Mouse (Mus musculus) midbrain, embryonic 15.5 days (tissue): Measurements from ENCODE around the gene Card14. TPM values are rescaled to one million over a fixed set of nuclear protein-coding genes. Genes with fewer than 3 reads are reported as not detected.

Source experiments
- ATAC-seq: fragments of 200-750 bp; cut with Nextera tagmentation; replicated peaks from 2 replicates; pipeline ENCODE4 v1.8.0; 2017; ENCODE audit warnings: moderate TSS enrichment
- H3K27ac ChIP-seq: fragments of 300-500 bp; sonication (generic); 2 replicates; pipeline ENCODE4 v1.5.1; 2015; ENCODE audit warnings: mild to moderate bottlenecking, inconsistent platforms
- H3K27me3 ChIP-seq: fragments of 300-500 bp; sonication (generic); replicated peaks from 2 replicates; pipeline ENCODE4 v1.6.1; 2015; ENCODE audit warnings: inconsistent platforms
- H3K36me3 ChIP-seq: fragments of 300-500 bp; sonication (generic); replicated peaks from 2 replicates; pipeline ENCODE4 v1.6.1; 2015; ENCODE audit warnings: inconsistent platforms
- H3K4me1 ChIP-seq: fragments of 300-500 bp; sonication (generic); 2 replicates; pipeline ENCODE4 v1.6.1; 2015; ENCODE audit warnings: inconsistent platforms
- H3K4me2 ChIP-seq: fragments of 300-500 bp; sonication (generic); 2 replicates; pipeline ENCODE4 v1.6.1; 2015; ENCODE audit warnings: inconsistent platforms, mild to moderate bottlenecking, moderate library complexity
- H3K4me3 ChIP-seq: fragments of 300-500 bp; sonication (generic); 2 replicates; pipeline ENCODE4 v1.5.1; 2015; ENCODE audit warnings: mild to moderate bottlenecking, inconsistent platforms
- H3K9ac ChIP-seq: fragments of 300-500 bp; sonication (generic); 2 replicates; pipeline ENCODE4 v1.6.1; 2015; ENCODE audit warnings: mild to moderate bottlenecking, inconsistent platforms
- H3K9me3 ChIP-seq: fragments of 300-500 bp; sonication (generic); 2 replicates; pipeline ENCODE4 v1.6.1; 2016; ENCODE audit warnings: inconsistent platforms
- WGBS: fragments of 180-500 bp; shearing (Covaris S2); methylation state at CpG from one replicate; pipeline ENCODE4 v1.1.7; 2015; ENCODE audit warnings: mixed read lengths; 5-methylcytosine and 5-hydroxymethylcytosine counted together
- polyA plus RNA-seq: library from polyadenylated mRNA; unstranded; fragments of >200 nt; fragmentation: Nextera tagmentation; extraction: Ambion mirVana; gene quantifications from 2 replicates; pipeline ENCODE4 v1.2.1, GENCODE M21; 2015

The Card14 gene
- polyA plus RNA-seq, 1 experiment from 2014 or later = 0.34 TPM

DNA sequence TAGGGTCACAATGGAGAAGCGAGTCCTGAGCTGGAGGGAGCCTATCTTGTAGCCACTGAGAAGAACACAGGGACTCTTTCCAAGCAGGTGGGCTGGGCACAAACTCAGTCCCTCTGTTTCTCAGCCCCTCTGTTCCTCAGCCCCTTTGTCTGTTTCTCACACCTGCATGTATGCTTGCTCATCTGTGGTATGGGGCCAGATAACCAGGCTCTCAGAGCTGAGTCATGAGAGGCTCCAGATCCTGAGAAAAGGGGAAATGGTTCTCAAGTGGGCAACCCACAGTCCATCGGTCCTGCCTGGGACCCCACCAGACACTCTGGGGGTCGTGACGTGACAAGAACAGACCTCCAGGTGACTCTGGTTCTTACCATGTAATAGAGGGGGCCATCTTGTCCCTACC is 39.6 kb downstream of the Card14 start:
- H3K4me2 ChIP-seq = no peak overlapping the region
- no peaks in the 10 kb centered on the region for H3K27me3 ChIP-seq
- no peak for ATAC-seq
- no peaks in the 10 kb centered on the region for H3K36me3 ChIP-seq
- WGBS = 85% methylated on average over 4 of the region's 4 CpGs
- H3K4me3 ChIP-seq = no peak overlapping the region
- no peaks in the 10 kb centered on the region for H3K9me3 ChIP-seq
- no peak overlapping the region for H3K27ac ChIP-seq
- no peaks in the 10 kb centered on the region for H3K4me1 ChIP-seq
- no peak overlapping the region for H3K9ac ChIP-seq

DNA sequence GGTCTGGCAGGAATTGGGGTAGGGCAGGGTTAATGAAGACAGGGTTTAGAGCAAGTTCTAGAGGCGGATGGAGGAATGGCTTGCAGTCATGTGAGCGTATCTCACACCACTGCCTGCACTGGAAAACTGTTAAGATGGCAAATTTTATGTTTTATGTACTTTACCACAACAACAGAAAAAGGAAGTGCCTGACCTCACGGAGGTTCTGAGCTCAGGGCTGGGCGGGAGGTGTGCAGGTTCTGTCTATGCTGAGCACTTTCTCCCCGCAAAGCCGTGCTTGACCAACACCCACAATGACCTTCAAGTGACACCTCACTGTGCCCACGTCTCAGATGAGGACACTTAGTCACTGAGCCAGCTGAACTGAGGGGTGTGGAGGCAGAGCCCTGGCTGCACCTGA is 44.5 kb downstream of the Card14 start:
- 80% methylated on average over 7 of the region's 7 CpGs for WGBS
- no peaks in the 10 kb centered on the region for H3K9me3 ChIP-seq
- H3K27me3 ChIP-seq = no peaks in the 10 kb centered on the region
- no peak overlapping the region for H3K4me3 ChIP-seq
- H3K9ac ChIP-seq = no peak overlapping the region
- no peak overlapping the region for H3K4me2 ChIP-seq
- no peaks in the 10 kb centered on the region for H3K36me3 ChIP-seq
- H3K4me1 ChIP-seq = peaks cover 12% of the 10 kb centered on the region
- H3K27ac ChIP-seq = no peak overlapping the region
- no peak for ATAC-seq

DNA sequence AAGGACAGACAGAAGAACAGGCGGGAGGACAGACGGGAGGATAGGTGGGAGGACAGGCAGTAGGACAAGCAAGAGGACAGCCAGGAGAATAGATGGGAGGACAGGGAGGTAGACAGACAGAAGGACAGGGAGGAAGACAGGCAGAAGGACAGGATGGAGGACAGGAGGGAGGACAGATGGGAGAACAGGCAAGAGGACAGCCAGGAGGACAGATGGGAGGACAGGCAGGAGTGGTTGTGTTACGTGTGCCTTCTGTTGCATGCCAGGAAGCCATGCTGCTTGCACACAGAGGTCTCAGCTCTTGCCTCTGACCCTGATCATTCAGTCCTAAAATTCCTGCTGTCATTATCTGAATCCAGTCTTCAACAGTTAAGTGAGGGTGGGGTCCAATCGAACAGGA is 46.4 kb downstream of the Card14 start:
- no peak for ATAC-seq
- no peaks in the 10 kb centered on the region for H3K9me3 ChIP-seq
- WGBS = 84% methylated on average over 4 of the region's 4 CpGs
- H3K4me2 ChIP-seq = no peak overlapping the region
- H3K4me3 ChIP-seq = no peak overlapping the region
- no peaks in the 10 kb centered on the region for H3K36me3 ChIP-seq
- no peak overlapping the region for H3K27ac ChIP-seq
- no peaks in the 10 kb centered on the region for H3K27me3 ChIP-seq
- H3K9ac ChIP-seq = no peak overlapping the region
- peaks cover 12% of the 10 kb centered on the region for H3K4me1 ChIP-seq

DNA sequence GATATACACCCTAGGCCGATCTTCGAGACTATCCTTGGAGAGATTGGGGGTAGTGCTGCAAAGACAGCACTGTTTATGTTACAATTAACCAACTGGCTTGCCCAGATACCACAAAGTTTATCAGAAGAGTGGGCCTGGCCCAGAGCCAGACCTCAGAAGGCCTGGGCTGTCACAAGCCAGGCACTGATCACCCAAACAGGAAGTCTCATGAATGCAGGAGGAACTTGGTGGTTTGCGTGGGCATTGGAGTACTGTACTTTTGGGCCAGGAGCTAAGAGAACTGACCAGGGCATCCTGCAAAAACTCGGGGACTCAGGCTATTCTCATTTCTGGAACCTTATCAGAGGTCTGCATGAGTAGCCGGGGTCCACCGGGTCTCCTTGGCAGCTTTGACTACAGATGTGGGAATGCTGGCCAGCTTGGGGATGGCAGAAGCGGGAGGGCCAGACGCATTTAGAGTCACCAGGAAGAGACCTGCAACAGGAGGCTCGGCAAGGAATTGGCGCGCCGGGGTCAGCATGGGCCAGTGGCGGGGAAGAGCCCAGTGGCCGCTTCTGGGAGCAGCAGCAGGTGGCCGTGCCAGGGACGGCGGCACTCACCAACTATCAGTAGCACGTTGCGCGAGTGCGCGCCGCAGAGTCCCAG is 47.4 kb downstream of the Card14 start:
- Histone ChIP-seq H3K36me3 (no peaks in the 10 kb centered on the region), H3K9ac (peak overlapping the region; percentile 64), H3K9me3 (no peaks in the 10 kb centered on the region), H3K4me1 (peaks cover 12% of the 10 kb centered on the region), H3K4me2 (peak overlapping the region; percentile 93), H3K27ac (peak overlapping the region; percentile 65), H3K4me3 (peak overlapping the region; percentile 71), H3K27me3 (no peaks in the 10 kb centered on the region)
- WGBS = 9% methylated on average over 23 of the region's 23 CpGs
- ATAC-seq = no peak; the same call in 1 of the 2 replicates

DNA sequence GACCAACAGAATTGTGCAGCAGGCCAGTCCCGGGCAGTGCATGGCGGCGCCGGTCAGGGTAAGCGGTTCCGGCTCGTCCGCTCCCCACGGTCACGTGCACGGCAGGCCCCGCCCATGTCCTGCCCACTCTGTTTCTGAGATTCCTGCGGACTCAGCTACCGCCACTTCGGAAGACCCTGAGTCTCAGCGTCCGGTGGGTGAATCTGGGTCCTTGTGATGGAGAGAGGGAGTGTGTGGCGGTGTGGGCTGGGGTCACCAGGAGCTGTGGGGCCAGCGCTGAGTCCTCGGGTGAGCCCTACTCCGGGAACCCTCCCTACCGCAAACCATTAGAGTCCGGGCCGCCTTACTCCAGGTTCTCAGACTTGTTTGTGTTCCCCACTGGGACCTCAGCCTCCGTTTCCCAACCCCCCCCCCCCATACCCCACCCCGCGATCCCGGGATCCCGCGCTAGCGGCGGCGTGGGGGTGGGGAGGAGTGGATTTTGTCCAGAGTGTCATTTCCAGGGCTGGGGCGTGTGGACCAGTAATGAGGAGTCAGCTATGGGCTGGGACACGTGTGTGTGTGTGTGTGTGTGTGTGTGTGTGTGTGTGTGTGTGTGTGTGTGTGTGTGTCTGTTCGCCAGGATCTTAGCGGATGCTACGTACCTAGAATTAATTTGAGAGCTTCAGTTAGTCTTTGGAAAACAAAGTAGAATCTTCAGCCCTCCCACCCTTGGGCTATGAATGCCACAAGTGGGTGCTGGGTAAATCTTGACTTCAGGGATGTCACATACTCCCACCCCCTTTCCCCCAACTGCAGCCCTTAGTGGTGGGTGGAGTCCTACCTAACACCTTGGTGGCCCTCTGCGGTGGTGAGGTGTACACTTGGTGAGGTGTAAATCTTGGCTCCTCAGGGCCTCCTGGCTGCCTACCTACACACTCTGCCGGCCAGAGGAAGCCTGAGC is 48.1 kb downstream of the Card14 start, which contains the start of the genes Sgsh and Slc26a11:
Sgsh (minus strand) TSS at position 94 of the 943 bp plus-strand sequence.
Slc26a11 (plus strand) TSS at position 115 of the 943 bp plus-strand sequence.
- no peaks in the 10 kb centered on the region for H3K27me3 ChIP-seq
- no peaks in the 10 kb centered on the region for H3K9me3 ChIP-seq
- peak within 1 kb of the TSS; percentile 64 for H3K9ac ChIP-seq
- ATAC-seq = peak; percentile 95
- H3K27ac ChIP-seq = peak within 1 kb of the TSS; percentile 65
- WGBS = 1% methylated on average over 40 of the region's 40 CpGs
- peak within 1 kb of the TSS; percentile 71 for H3K4me3 ChIP-seq
- peaks cover 12% of the 10 kb centered on the region for H3K4me1 ChIP-seq
- H3K4me2 ChIP-seq = peak within 1 kb of the TSS; percentile 93
- H3K36me3 ChIP-seq = no peaks in the 10 kb centered on the region

DNA sequence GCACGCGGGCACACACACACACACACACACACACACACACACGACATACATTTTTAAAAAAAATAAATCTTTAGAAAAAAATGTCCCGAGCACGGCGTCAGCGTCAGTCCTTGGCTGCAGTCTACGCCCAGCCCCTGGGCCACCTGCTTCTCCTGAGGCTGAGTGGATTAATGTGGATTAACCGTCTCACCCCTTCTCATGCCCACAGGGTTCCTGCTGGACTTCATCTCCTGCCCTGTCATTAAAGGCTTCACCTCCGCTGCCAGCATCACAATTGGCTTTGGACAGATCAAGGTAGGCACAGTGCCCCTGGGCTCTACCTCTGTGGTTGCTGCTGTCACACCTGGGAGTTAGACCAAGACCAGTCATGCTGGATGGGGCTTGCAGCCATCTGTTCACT is 51.5 kb downstream of the Card14 start:
- Histone ChIP-seq H3K4me1 (peaks cover 22% of the 10 kb centered on the region), H3K36me3 (no peaks in the 10 kb centered on the region), H3K27ac (no peak overlapping the region), H3K27me3 (no peaks in the 10 kb centered on the region), H3K9me3 (no peaks in the 10 kb centered on the region), H3K4me2 (no peak overlapping the region), H3K9ac (no peak overlapping the region), H3K4me3 (no peak overlapping the region)
- WGBS = 83% methylated on average over 10 of the region's 10 CpGs
- no peak for ATAC-seq

DNA sequence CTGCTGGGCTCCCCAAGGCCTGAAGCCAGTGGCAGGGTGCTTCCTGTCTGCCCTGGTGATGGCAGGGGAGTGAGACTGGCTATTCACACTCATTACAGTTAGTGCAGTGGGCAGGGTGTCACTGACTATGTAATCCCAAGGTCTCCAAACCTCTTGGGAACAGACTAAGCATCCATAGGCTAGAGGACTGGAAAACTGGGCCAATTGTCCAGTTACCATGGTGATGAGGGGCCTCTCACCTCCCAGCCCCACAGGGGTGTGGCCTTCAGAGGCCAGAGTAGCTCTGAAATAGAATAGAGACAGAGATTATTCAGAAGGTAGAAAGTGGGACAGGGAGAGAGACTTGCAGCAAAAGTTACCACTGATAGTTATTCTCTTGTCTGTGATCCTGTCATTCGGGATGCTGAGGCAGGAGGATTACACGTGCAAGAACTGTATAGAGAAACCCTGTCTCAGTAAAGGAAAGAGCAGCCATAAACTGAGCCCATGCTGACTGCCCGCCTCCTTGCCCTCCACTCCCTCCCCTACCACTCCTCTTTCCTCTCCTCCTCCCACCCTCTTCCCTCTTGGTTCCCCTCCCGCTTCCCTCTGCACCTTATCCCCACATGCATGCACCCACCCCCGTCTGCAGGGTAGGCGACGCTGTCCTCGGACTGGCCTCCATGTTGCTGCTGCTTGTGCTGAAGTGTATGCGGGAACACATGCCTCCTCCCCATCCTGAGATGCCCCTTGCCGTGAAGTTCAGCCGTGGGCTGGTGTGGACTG is 55.4 kb downstream of the Card14 start:
- Histone ChIP-seq H3K27ac (0 out of 2 replicates have a peak overlapping the region, but pooled peaks have one; percentile 38), H3K4me1 (peaks cover 10% of the 10 kb centered on the region), H3K27me3 (no peaks in the 10 kb centered on the region), H3K4me2 (peak overlapping the region; percentile 47), H3K4me3 (peak overlapping the region; percentile 29), H3K9ac (peak overlapping the region; percentile 27; the same call in 1 of the 2 replicates), H3K36me3 (no peaks in the 10 kb centered on the region), H3K9me3 (no peaks in the 10 kb centered on the region)
- 20% methylated on average over 11 of the region's 11 CpGs for WGBS
- ATAC-seq = peak; percentile 50

DNA sequence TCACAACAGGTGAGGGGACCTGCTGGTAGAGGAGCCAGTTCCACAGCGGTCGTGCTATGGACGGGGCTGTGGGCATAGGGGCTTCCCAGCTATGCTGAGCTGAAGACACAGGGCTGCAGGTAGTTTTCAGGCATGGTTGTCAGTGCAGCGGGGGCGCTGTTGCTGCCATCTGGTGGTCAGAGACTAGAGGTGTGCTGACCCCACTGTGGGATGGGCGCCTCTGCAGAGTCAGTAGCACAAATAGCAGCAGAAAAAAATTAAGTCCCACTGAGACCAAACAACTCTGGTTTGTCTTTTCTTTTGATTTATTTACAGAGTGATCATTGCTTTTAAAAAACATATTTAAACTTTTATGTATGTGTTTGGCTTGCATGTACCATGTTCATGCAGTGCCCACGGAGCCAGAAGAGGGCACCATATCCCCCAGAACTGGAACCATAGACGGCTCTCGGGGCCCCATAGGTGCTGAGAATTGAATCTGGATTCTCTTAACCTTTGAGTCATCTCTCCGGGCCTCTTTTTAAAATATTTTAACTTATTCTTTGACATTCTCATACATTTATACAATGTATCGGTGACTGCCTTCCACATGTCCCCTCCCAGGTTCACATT is 56.1 kb downstream of the Card14 start:
- peak overlapping the region; percentile 27; the same call in 1 of the 2 replicates for H3K9ac ChIP-seq

DNA sequence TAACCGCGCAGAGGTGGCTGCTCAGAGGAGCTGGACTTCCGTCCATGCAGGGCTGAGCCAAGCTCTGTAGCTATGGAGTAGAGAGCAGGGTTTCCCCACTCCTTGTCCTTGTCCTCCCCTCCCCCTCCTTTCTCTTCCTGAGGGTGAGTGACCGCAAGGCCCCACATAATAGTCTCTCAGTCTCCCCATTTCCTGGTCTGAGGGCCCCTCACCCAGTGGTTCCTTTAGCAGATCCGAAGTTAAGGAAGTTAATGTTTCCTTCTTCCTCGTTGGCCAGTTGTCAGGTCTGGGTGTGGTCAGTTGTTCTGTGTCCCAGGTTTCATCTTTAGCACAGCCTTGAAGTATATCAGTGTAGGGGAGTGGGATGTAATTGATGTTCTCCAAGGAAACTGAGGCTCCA is 67.9 kb downstream of the Card14 start:
- no peak overlapping the region for H3K9ac ChIP-seq
- H3K9me3 ChIP-seq = no peaks in the 10 kb centered on the region
- H3K36me3 ChIP-seq = no peaks in the 10 kb centered on the region
- H3K27me3 ChIP-seq = no peaks in the 10 kb centered on the region
- no peak overlapping the region for H3K27ac ChIP-seq
- no peak overlapping the region for H3K4me3 ChIP-seq
- 83% methylated on average over 6 of the region's 6 CpGs for WGBS
- no peak for ATAC-seq
- no peak overlapping the region for H3K4me2 ChIP-seq
- H3K4me1 ChIP-seq = no peaks in the 10 kb centered on the region

More for the DNA sequence above, 56.1 kb downstream of the Card14 start:
- Histone ChIP-seq H3K4me3 (peak overlapping the region; percentile 29), H3K27ac (0 out of 2 replicates have a peak overlapping the region, but pooled peaks have one; percentile 38), H3K36me3 (no peaks in the 10 kb centered on the region), H3K4me2 (peak overlapping the region; percentile 47), H3K4me1 (peaks cover 10% of the 10 kb centered on the region), H3K9me3 (no peaks in the 10 kb centered on the region), H3K27me3 (no peaks in the 10 kb centered on the region)
- peak; percentile 85 for ATAC-seq
- 24% methylated on average over 11 of the region's 11 CpGs for WGBS

DNA sequence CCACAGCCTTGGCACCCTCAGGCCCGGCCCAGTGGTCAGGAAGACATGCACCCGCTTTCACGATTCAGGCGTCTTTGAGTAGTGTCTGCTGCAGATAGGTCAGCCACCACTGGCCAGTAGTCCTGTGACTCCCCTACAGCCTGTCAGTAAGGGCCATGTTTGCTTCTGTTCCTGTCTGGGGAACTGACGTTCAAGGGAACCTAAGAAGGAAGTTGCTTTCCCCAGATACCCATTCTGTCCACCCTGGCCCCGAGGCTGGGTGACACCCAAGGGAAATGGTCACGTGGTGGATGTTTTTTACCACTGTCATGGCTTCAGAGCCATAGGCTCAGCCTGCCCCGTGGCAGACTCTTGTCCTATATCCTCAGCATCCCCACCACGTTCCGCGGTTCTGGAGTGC is 69.8 kb downstream of the Card14 start:
- Histone ChIP-seq H3K27me3 (no peaks in the 10 kb centered on the region), H3K9ac (no peak overlapping the region), H3K36me3 (no peaks in the 10 kb centered on the region), H3K9me3 (no peaks in the 10 kb centered on the region), H3K4me3 (no peak overlapping the region), H3K27ac (no peak overlapping the region), H3K4me2 (no peak overlapping the region), H3K4me1 (no peaks in the 10 kb centered on the region)
- ATAC-seq = no peak
- WGBS = 93% methylated on average over 11 of the region's 11 CpGs

DNA sequence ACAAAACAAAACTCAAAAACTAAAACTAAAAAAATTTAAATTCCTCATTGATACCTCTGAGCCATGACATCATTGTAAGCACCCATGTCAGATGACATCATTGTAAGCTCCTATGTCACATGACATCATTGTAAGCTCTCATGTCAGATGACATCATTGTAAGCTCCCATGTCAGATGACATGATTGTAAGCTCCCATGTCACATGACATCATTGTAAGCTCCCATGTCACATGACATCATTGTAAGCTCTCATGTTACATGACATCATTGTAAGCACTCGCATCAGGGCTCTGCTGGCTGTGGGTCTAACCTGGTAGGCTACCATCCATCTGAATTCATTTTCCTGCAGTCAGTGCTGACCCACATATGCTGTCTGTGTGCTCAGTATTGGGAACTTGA is 71.0 kb downstream of the Card14 start:
- Histone ChIP-seq H3K36me3 (no peaks in the 10 kb centered on the region), H3K27me3 (no peaks in the 10 kb centered on the region)

More for the DNA sequence above, 71.0 kb downstream of the Card14 start:
- Histone ChIP-seq H3K4me3 (no peak overlapping the region), H3K27ac (no peak overlapping the region), H3K9ac (no peak overlapping the region), H3K4me2 (no peak overlapping the region), H3K4me1 (no peaks in the 10 kb centered on the region), H3K9me3 (no peaks in the 10 kb centered on the region)
- no peak for ATAC-seq
- WGBS = 95% methylated on average over 1 of the region's 1 CpGs
